13 mouse cellular contexts compared by ENCODE assay signal in the genomic region with DNA sequence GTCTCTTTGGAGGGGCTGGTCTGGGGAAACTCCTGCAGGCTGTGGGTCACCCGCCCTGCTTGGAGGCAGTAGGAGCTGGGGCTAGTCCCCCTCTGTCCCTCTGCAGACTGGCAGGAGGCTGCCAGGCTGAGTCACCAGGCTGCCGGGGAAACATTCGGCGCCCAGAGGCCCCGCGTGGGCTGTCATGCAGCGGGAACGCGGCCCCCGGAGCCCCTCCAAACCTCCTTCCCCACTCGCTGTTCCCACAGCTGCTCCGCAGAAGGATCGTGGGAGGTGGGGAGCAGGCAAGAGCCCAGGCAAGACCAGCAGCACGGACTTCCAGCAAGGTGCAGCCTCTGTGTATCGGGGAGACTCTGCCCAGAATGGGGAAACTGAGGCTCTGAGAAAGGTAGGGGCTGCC. TPM values are rescaled to one million over a fixed set of nuclear protein-coding genes. Genes with fewer than 3 reads are reported as not detected.
DNase-seq lines count a peak whose midpoint lies in the region; ATAC-seq lines count a peak whose summit lies in the region.
"Had no signal": no experiment of that assay in that cellular context is flagged by ENCODE, and none has a peak within 500 bp of the region (broad histone marks: within the 10 kb centered on the region; RNA-seq: fewer than 3 reads in every experiment).

No protein-coding gene starts in this region.

- peak overlapping the region; percentile 56 for H3K9ac ChIP-seq in liver, embryonic 11.5 days (ENCODE audit: low read depth, low read length)
- peak overlapping the region; percentile 27; the same call in 1 of the 2 replicates for H3K9ac ChIP-seq in limb, embryonic 13.5 days
- H3K9ac ChIP-seq: limb, embryonic 15.5 days had no signal

- WGBS in heart, embryonic 10.5 days = 61% methylated on average over 15 of the region's 15 CpGs
- 51% methylated on average over 15 of the region's 15 CpGs for WGBS in liver, embryonic 11.5 days
- 61% methylated on average over 15 of the region's 15 CpGs for WGBS in limb, embryonic 13.5 days

- intact Hi-C loops in gastrocnemius, postnatal 36 days (cut with DNase I) = no loop called here

- H3K9me3 ChIP-seq in heart, embryonic 10.5 days = no peaks in the 10 kb centered on the region
- H3K9me3 ChIP-seq in liver, embryonic 11.5 days (ENCODE audit: control insufficient read depth, low read length) = no peaks in the 10 kb centered on the region
- H3K9me3 ChIP-seq in limb, embryonic 13.5 days = no peaks in the 10 kb centered on the region
- H3K9me3 ChIP-seq: limb, embryonic 15.5 days had no signal

- H3K4me2 ChIP-seq in liver, embryonic 11.5 days = peak overlapping the region; percentile 43
- H3K4me2 ChIP-seq in limb, embryonic 13.5 days (replicated peaks) = no peak overlapping the region
- H3K4me2 ChIP-seq: limb, embryonic 15.5 days had no signal

- no peaks in the 10 kb centered on the region; the same call in 1 of the 2 replicates for H3K36me3 ChIP-seq in heart, embryonic 10.5 days
- H3K36me3 ChIP-seq in liver, embryonic 11.5 days (ENCODE audit: control insufficient read depth, insufficient read depth, low read length) = no peaks in the 10 kb centered on the region
- no peaks in the 10 kb centered on the region for H3K36me3 ChIP-seq in limb, embryonic 13.5 days
- H3K36me3 ChIP-seq: limb, embryonic 15.5 days had no signal

- DNase-seq in heart, embryonic 10.5 days (ENCODE audit: low spot score) = no peak
- no peak for DNase-seq in heart, postnatal 4 days
- DNase-seq in liver, embryonic 11.5 days (ENCODE audit: low spot score) = no peak
- no peak for DNase-seq in liver
- DNase-seq in brain, adult 2 months (ENCODE audit: low read depth, low spot score) = peak; percentile 63
- no peak for DNase-seq in gastrocnemius, postnatal 36 days
- no peak for DNase-seq in lung, postnatal 14 days
- DNase-seq: gastrocnemius, adult 2 months; kidney, adult 11 months; spleen, adult 18-20 months; thymus, postnatal 25 days had no signal

- ATAC-seq in liver, embryonic 11.5 days (replicated peaks; ENCODE audit: low FRiP score) = no peak
- no peak for ATAC-seq in limb, embryonic 13.5 days (ENCODE audit: low FRiP score, low read depth)

- peaks cover 49% of the 10 kb centered on the region for H3K4me1 ChIP-seq in heart, embryonic 10.5 days
- H3K4me1 ChIP-seq in liver, embryonic 11.5 days (replicated peaks; ENCODE audit: control insufficient read depth, insufficient read depth, low read length) = peaks cover 46% of the 10 kb centered on the region
- peaks cover 10% of the 10 kb centered on the region; the same call in 1 of the 2 replicates for H3K4me1 ChIP-seq in limb, embryonic 13.5 days

- H3K4me3 ChIP-seq in heart, embryonic 10.5 days = no peak overlapping the region; the same call in 1 of the 2 replicates
- peak overlapping the region; percentile 31 for H3K4me3 ChIP-seq in liver, embryonic 11.5 days (ENCODE audit: low read depth, low read length)
- H3K4me3 ChIP-seq in limb, embryonic 13.5 days = no peak overlapping the region
- H3K4me3 ChIP-seq: gastrocnemius, adult 2 months; limb, embryonic 15.5 days had no signal

- H3K27me3 ChIP-seq in heart, embryonic 10.5 days (ENCODE audit: insufficient read depth, poor library complexity, severe bottlenecking) = no peaks in the 10 kb centered on the region
- H3K27me3 ChIP-seq in liver, embryonic 11.5 days (replicated peaks; ENCODE audit: control insufficient read depth, insufficient read depth, low read length) = no peaks in the 10 kb centered on the region
- no peaks in the 10 kb centered on the region for H3K27me3 ChIP-seq in limb, embryonic 13.5 days
- H3K27me3 ChIP-seq: limb, embryonic 15.5 days had no signal

- H3K27ac ChIP-seq in heart, embryonic 10.5 days = peak overlapping the region; percentile 69
- no peak overlapping the region for H3K27ac ChIP-seq in liver, embryonic 11.5 days (ENCODE audit: low read depth, low read length)
- no peak overlapping the region for H3K27ac ChIP-seq in limb, embryonic 13.5 days
- H3K27ac ChIP-seq: gastrocnemius, adult 2 months; limb, embryonic 15.5 days had no signal

RNA-seq across cellular contexts. Expression of a gene that starts 4.5 kb away (rescaled TPM):
- 42.7 and 80.5 TPM in 2 replicates for polyA plus RNA-seq in heart, embryonic 10.5 days (2016; fragmentation: Nextera tagmentation; extraction: Ambion mirVana)
- total RNA-seq in heart, postnatal 4 days (2021) = 10 to 100 TPM; 36.2 to 36.4 TPM
- polyA plus RNA-seq in liver, embryonic 11.5 days (2014; fragmentation: Nextera tagmentation; extraction: Ambion mirVana) = 33.9 and 37.9 TPM in 2 replicates
- polyA plus RNA-seq in limb, embryonic 13.5 days (2015; fragmentation: Nextera tagmentation; extraction: Ambion mirVana) = 57.9 and 58.1 TPM in 2 replicates
- total RNA-seq in gastrocnemius, postnatal 36 days (2021) = 1 to 10 TPM; 3.0 to 4.7 TPM

RNA-seq across cellular contexts. Expression of a gene that starts 24.1 kb away (rescaled TPM):
- polyA plus RNA-seq in heart, embryonic 10.5 days (2016; fragmentation: Nextera tagmentation; extraction: Ambion mirVana) = 40.5 and 47.5 TPM in 2 replicates
- total RNA-seq in heart, postnatal 4 days (2021) = 10 to 100 TPM; 37.2 to 46.4 TPM
- 56.5 and 59.1 TPM in 2 replicates for polyA plus RNA-seq in liver, embryonic 11.5 days (2014; fragmentation: Nextera tagmentation; extraction: Ambion mirVana)
- 55.8 and 60.9 TPM in 2 replicates for polyA plus RNA-seq in limb, embryonic 13.5 days (2015; fragmentation: Nextera tagmentation; extraction: Ambion mirVana)
- total RNA-seq in gastrocnemius, postnatal 36 days (2021) = 10 to 100 TPM; 28.8 to 33.0 TPM

RNA-seq across cellular contexts. Expression of a gene that starts 24.1 kb away (rescaled TPM):
- 379 and 398 TPM in 2 replicates for polyA plus RNA-seq in heart, embryonic 10.5 days (2016; fragmentation: Nextera tagmentation; extraction: Ambion mirVana)
- total RNA-seq in heart, postnatal 4 days (2021) = 100 to 1,000 TPM; 176 to 179 TPM
- polyA plus RNA-seq in liver, embryonic 11.5 days (2014; fragmentation: Nextera tagmentation; extraction: Ambion mirVana) = 281 and 298 TPM in 2 replicates
- 340 and 345 TPM in 2 replicates for polyA plus RNA-seq in limb, embryonic 13.5 days (2015; fragmentation: Nextera tagmentation; extraction: Ambion mirVana)
- total RNA-seq in gastrocnemius, postnatal 36 days (2021) = 100 to 1,000 TPM; 115 TPM

RNA-seq across cellular contexts. Expression of a gene that starts 37.4 kb away (rescaled TPM):
- 1.4 TPM in 2 replicates for polyA plus RNA-seq in heart, embryonic 10.5 days (2016; fragmentation: Nextera tagmentation; extraction: Ambion mirVana)
- total RNA-seq in heart, postnatal 4 days (2021) = under 1 TPM; 0.43 to 0.56 TPM
- polyA plus RNA-seq in liver, embryonic 11.5 days (2014; fragmentation: Nextera tagmentation; extraction: Ambion mirVana) = 1.1 and 1.2 TPM in 2 replicates
- 10.0 and 10.2 TPM in 2 replicates for polyA plus RNA-seq in limb, embryonic 13.5 days (2015; fragmentation: Nextera tagmentation; extraction: Ambion mirVana)
- 10 to 100 TPM; 14.1 to 19.1 TPM for total RNA-seq in gastrocnemius, postnatal 36 days (2021)

RNA-seq across cellular contexts. Expression of a gene that starts 43.9 kb away (rescaled TPM):
- 29.5 and 31.6 TPM in 2 replicates for polyA plus RNA-seq in heart, embryonic 10.5 days (2016; fragmentation: Nextera tagmentation; extraction: Ambion mirVana)
- 10 to 100 TPM; 10.2 to 10.6 TPM for total RNA-seq in heart, postnatal 4 days (2021)
- polyA plus RNA-seq in liver, embryonic 11.5 days (2014; fragmentation: Nextera tagmentation; extraction: Ambion mirVana) = 34.8 and 35.0 TPM in 2 replicates
- 25.5 and 26.2 TPM in 2 replicates for polyA plus RNA-seq in limb, embryonic 13.5 days (2015; fragmentation: Nextera tagmentation; extraction: Ambion mirVana)
- 1 to 10 TPM; 6.8 to 7.3 TPM for total RNA-seq in gastrocnemius, postnatal 36 days (2021)
